Mouse (Mus musculus) spleen, postnatal 36 days (tissue): ENCODE measurements around the gene Gsk3a.

ENCODE experiments used
- DNase-seq, 2 experiments: peaks; one replicate each; pipeline ENCODE4 v3.0.0; 2022; ENCODE audit warnings: low spot score in 2 of 2, mixed read lengths in 1 of 2

Gsk3a gene

GRCm38 (mm10) chr7:25237249-25238014 lies at the start of gene Gsk3a:
Gsk3a (minus strand) TSS chr7:25237851.
- DNase-seq = peak; percentile 99

GRCm38 (mm10) chr7:25286989-25287388 lies 49.3 kb upstream of the Gsk3a start:
- no peak for DNase-seq

- no peak for DNase-seq
Measured at GRCm38 (mm10) chr7:25285511-25286238, 48.0 kb upstream of the Gsk3a start.

- no peak for DNase-seq
Measured at GRCm38 (mm10) chr7:25284766-25285165, 47.1 kb upstream of the Gsk3a start.

GRCm38 (mm10) chr7:25284171-25284570 lies 46.5 kb upstream of the Gsk3a start:
- peak in 1 of 2 experiments; percentile 2 for DNase-seq

GRCm38 (mm10) chr7:25283637-25284036 lies 46.0 kb upstream of the Gsk3a start:
- peak in 1 of 2 experiments; percentile 44 for DNase-seq

GRCm38 (mm10) chr7:25282731-25283211 lies 45.1 kb upstream of the Gsk3a start:
- DNase-seq = peak in 1 of 2 experiments; percentile 58

- peak; percentile 98 for DNase-seq
Measured at GRCm38 (mm10) chr7:25281734-25282601, 44.3 kb upstream of the Gsk3a start.

- no peak for DNase-seq
Measured at GRCm38 (mm10) chr7:25281166-25281733, 43.6 kb upstream of the Gsk3a start.

DNA sequence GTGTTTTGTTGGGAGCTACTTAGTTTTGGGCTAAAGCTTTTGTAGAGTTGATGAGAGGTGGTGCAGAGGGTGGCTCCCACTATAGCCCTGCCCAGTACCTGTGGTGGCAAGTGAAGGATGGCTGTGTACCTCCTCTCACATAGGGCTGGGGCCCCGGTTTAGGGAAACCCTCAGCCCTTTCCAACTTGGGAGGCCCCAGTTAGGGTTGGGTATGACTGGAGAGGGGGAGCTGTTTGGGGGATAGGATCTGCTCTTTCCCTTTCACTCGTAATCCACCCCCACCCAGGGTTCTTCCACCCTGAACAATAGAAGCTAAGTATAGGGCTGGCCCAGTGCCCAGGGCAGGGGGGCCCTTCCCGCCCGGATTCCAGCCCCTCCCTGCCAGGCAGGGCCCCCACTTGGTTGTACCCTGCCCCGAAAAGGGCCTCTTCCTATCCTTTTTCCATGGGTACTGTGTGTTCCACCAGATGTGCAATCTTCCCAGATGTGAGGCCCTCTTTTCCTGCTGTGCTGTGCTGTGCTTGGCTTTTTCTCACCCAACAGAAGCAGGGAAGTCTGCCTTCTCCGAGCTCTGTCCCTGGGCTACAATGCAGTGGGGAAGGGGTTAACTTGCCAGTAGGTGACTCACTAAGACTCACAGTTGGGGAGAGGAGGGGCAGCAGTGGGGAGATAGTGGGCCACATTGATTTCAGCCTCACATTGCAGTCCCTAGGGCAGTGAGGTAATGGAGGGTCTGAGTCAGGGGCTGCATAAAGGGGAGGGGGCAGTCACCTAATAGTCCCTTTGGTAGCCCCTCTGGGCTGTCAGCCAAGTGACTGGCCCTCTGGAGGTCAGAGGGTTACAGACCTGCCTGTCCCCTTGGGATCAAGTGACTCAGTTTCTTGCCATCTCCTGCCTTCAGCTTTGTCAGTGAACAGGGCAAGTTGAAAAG lies 42.5 kb upstream of the Gsk3a start:
- DNase-seq = peak in 1 of 2 experiments; percentile 23

DNA sequence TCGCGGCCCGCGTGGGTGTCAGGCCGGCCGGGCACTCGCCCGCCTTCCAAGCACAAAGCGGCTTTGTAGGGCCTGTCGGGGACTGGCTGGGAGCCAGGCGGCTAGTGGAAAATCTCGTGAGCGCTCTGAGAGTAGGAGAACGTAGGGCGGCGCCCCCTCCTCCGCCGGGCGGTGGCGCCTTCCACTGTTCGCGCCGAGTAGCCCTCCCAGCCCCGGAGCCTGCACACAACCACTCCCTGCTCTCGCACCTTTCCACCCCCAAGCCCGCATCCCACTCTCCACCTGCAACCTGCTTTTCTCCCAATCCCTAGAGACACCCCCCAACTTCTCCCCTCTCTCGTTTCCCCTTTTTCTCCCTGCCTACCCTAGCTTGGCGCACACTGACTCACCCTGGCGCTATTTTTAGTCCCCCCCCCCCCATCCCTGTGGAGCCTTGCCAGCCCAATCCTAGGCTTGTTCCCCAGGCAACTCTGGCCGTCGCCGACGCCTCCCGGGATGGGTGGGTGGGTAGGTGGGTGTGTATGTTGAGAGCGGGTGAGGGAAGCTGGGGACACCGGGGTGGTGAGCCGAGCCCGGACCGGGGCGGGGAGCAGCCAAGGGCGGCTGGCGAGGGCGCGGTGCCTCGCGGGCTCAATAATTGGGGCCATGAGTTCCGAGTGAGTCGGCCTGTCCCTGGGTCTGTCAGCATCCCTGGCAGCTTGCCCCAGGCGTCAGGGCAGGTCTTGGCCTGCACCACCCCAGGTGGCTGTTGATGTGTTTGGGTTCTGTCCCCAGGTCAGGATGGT lies 41.6 kb upstream of the Gsk3a start:
- peak; percentile 84 for DNase-seq

- peak; percentile 93 to 94 for DNase-seq
Measured at GRCm38 (mm10) chr7:25278341-25279075, 40.9 kb upstream of the Gsk3a start.

DNA sequence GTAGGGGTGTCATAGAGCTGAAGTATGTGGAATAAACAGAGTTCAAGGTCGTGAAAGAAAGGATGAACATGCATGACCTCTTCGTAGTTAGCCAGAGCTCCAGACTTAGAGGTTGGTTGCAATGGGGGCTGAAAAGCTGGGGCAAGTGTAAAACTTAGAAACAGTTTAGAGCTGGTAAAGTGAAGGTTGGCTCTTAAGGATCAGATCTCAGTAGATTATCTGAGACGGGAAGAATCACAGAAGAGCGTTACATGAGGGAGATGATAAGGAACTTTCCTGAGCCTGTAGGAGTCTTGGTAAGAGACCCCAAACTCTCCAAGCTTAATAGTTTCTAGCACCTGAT lies 40.3 kb upstream of the Gsk3a start:
- DNase-seq = peak in 1 of 2 experiments; percentile 5

DNA sequence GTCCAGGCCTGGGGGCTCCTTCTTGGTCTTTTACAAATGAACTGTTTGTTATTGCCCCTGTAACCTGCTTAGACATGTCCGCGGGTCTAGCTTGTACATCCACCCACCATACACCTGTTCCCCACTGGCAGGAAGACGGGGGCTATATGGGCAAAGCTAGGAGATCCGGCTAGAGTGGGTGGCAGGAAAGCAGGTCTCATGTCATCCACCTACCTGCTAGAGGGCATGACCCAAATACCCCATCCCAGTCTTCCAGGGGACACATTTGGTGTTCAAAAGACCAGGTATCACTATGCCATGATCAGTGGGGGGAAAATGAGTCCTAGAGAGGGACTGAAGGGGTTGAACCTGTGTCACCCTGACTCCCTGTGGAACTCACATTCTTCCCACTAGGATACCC lies 39.8 kb upstream of the Gsk3a start:
- DNase-seq = peak in 1 of 2 experiments; percentile 6

- no peak for DNase-seq
Measured at GRCm38 (mm10) chr7:25275555-25276298, 38.1 kb upstream of the Gsk3a start.

- DNase-seq = no peak
Measured at GRCm38 (mm10) chr7:25274996-25275395, 37.3 kb upstream of the Gsk3a start.

GRCm38 (mm10) chr7:25274571-25274970 lies 36.9 kb upstream of the Gsk3a start:
- DNase-seq = peak in 1 of 2 experiments; percentile 38
